Mouse (Mus musculus) lung, embryonic 16.5 days (tissue): ENCODE measurements around the gene Htra1. TPM values are rescaled to one million over a fixed set of nuclear protein-coding genes. Genes with fewer than 3 reads are reported as not detected.

Source experiments
- ATAC-seq: fragments of 200-750 bp; cut with Nextera tagmentation; 2 replicates; pipeline ENCODE4 v1.8.0; 2017; ENCODE audit warnings: low read depth, mild to moderate bottlenecking, moderate library complexity
- H3K27ac ChIP-seq: fragments of 300-500 bp; sonication (generic); 2 replicates; pipeline ENCODE4 v1.5.1; 2014; ENCODE audit warnings: mild to moderate bottlenecking, control low read depth, low read length
- H3K27me3 ChIP-seq: fragments of 300-500 bp; sonication (generic); 2 replicates; pipeline ENCODE4 v1.6.1; 2014; ENCODE audit warnings: low read depth, low read length, mixed read lengths; ENCODE audit not compliant: control insufficient read depth, insufficient read depth
- H3K36me3 ChIP-seq: fragments of 300-500 bp; sonication (generic); 2 replicates; pipeline ENCODE4 v1.6.1; 2014; ENCODE audit warnings: low read length; ENCODE audit not compliant: control insufficient read depth, insufficient read depth
- H3K4me1 ChIP-seq: fragments of 300-500 bp; sonication (generic); replicated peaks from 2 replicates; pipeline ENCODE4 v1.6.1; 2014; ENCODE audit warnings: low read length, mixed read lengths; ENCODE audit not compliant: control insufficient read depth, insufficient read depth
- H3K4me2 ChIP-seq: fragments of 300-500 bp; sonication (generic); 2 replicates; pipeline ENCODE4 v1.6.1; 2014; ENCODE audit warnings: low read depth, low read length, control low read depth
- H3K4me3 ChIP-seq: fragments of 300-500 bp; sonication (generic); 2 replicates; pipeline ENCODE4 v1.5.1; 2014; ENCODE audit warnings: mild to moderate bottlenecking, low read length, control low read depth
- H3K9ac ChIP-seq: fragments of 300-500 bp; sonication (generic); 2 replicates; pipeline ENCODE4 v1.6.1; 2014; ENCODE audit warnings: low read length, control low read depth
- H3K9me3 ChIP-seq: fragments of 300-500 bp; sonication (generic); 2 replicates; pipeline ENCODE4 v1.6.1; 2016; ENCODE audit warnings: low read length; ENCODE audit not compliant: control insufficient read depth
- WGBS: fragments of 180-500 bp; shearing (Covaris S2); extraction: QIAGEN DNeasy Blood & Tissue Kit; methylation state at CpG from one replicate; pipeline ENCODE4 v1.1.7; 2014; 5-methylcytosine and 5-hydroxymethylcytosine counted together
- polyA plus RNA-seq: library from polyadenylated mRNA; unstranded; fragments of >200 nt; fragmentation: Nextera tagmentation; extraction: Ambion mirVana; gene quantifications from 2 replicates; pipeline ENCODE4 v1.2.1, GENCODE M21; 2015

Gene Htra1
- polyA plus RNA-seq, 1 experiment from 2014 or later: 75.7 TPM

GRCm38 (mm10) chr7:130953376-130953775 lies 17.5 kb downstream of the Htra1 start:
- no peak overlapping the region for H3K9ac ChIP-seq
- H3K4me3 ChIP-seq: no peak overlapping the region
- WGBS: 90% methylated on average over 10 of the region's 10 CpGs
- H3K4me2 ChIP-seq: no peak overlapping the region
- no peaks in the 10 kb centered on the region for H3K9me3 ChIP-seq
- H3K36me3 ChIP-seq: no peaks in the 10 kb centered on the region
- ATAC-seq: no peak
- peaks cover 10% of the 10 kb centered on the region for H3K4me1 ChIP-seq
- no peaks in the 10 kb centered on the region for H3K27me3 ChIP-seq
- H3K27ac ChIP-seq: no peak overlapping the region

- H3K27me3 ChIP-seq: no peaks in the 10 kb centered on the region
- H3K4me3 ChIP-seq: no peak overlapping the region
- H3K9ac ChIP-seq: no peak overlapping the region
- H3K4me1 ChIP-seq: peaks cover 3% of the 10 kb centered on the region
- no peak overlapping the region for H3K27ac ChIP-seq
- WGBS: 83% methylated on average over 10 of the region's 10 CpGs
- no peaks in the 10 kb centered on the region for H3K9me3 ChIP-seq
- no peak for ATAC-seq
- no peaks in the 10 kb centered on the region for H3K36me3 ChIP-seq
- H3K4me2 ChIP-seq: no peak overlapping the region
Observed at GRCm38 (mm10) chr7:130954177-130954601, 18.3 kb downstream of the Htra1 start.

GRCm38 (mm10) chr7:130958551-130958950 lies 22.6 kb downstream of the Htra1 start:
- no peak overlapping the region for H3K9ac ChIP-seq
- no peak overlapping the region for H3K27ac ChIP-seq
- H3K27me3 ChIP-seq: no peaks in the 10 kb centered on the region
- no peaks in the 10 kb centered on the region for H3K4me1 ChIP-seq
- no peak for ATAC-seq
- H3K9me3 ChIP-seq: no peaks in the 10 kb centered on the region
- no peaks in the 10 kb centered on the region for H3K36me3 ChIP-seq
- no peak overlapping the region for H3K4me3 ChIP-seq
- 72% methylated on average over 7 of the region's 7 CpGs for WGBS
- no peak overlapping the region for H3K4me2 ChIP-seq

- Histone ChIP-seq H3K9me3 (no peaks in the 10 kb centered on the region), H3K4me1 (peaks cover 6% of the 10 kb centered on the region), H3K27me3 (no peaks in the 10 kb centered on the region), H3K4me3 (no peak overlapping the region), H3K9ac (no peak overlapping the region), H3K27ac (no peak overlapping the region), H3K36me3 (no peaks in the 10 kb centered on the region), H3K4me2 (no peak overlapping the region)
- ATAC-seq: peak; percentile 50; the same call in 1 of the 2 replicates
- 30% methylated on average over 7 of the region's 7 CpGs for WGBS
Observed at GRCm38 (mm10) chr7:130959868-130960267, 24.0 kb downstream of the Htra1 start.

- Histone ChIP-seq H3K27ac (no peak overlapping the region), H3K4me1 (peaks cover 10% of the 10 kb centered on the region), H3K9ac (no peak overlapping the region), H3K27me3 (no peaks in the 10 kb centered on the region), H3K36me3 (no peaks in the 10 kb centered on the region), H3K4me3 (no peak overlapping the region), H3K4me2 (no peak overlapping the region), H3K9me3 (no peaks in the 10 kb centered on the region)
- ATAC-seq: no peak
- 63% methylated on average over 6 of the region's 6 CpGs for WGBS
Observed at GRCm38 (mm10) chr7:130961429-130961828, 25.5 kb downstream of the Htra1 start.

GRCm38 (mm10) chr7:130964686-130965085 lies 28.8 kb downstream of the Htra1 start:
- H3K36me3 ChIP-seq: no peaks in the 10 kb centered on the region
- no peak overlapping the region; the same call in 1 of the 2 replicates for H3K27ac ChIP-seq
- WGBS: 10% methylated on average over 5 of the region's 5 CpGs
- no peak overlapping the region for H3K4me2 ChIP-seq
- peaks cover 21% of the 10 kb centered on the region for H3K4me1 ChIP-seq
- peak; percentile 65 for ATAC-seq
- H3K4me3 ChIP-seq: no peak overlapping the region
- H3K27me3 ChIP-seq: no peaks in the 10 kb centered on the region
- H3K9ac ChIP-seq: no peak overlapping the region
- H3K9me3 ChIP-seq: no peaks in the 10 kb centered on the region

- ATAC-seq: no peak
Observed at GRCm38 (mm10) chr7:130965396-130965795, 29.5 kb downstream of the Htra1 start.

GRCm38 (mm10) chr7:130965909-130966365 lies 30.0 kb downstream of the Htra1 start:
- 48% methylated on average over 4 of the region's 4 CpGs for WGBS
- H3K4me2 ChIP-seq: no peak overlapping the region
- no peaks in the 10 kb centered on the region for H3K27me3 ChIP-seq
- peak; percentile 48 for ATAC-seq
- no peaks in the 10 kb centered on the region for H3K9me3 ChIP-seq
- no peak overlapping the region for H3K9ac ChIP-seq
- no peak overlapping the region for H3K4me3 ChIP-seq
- no peaks in the 10 kb centered on the region for H3K36me3 ChIP-seq
- peaks cover 23% of the 10 kb centered on the region for H3K4me1 ChIP-seq
- H3K27ac ChIP-seq: peak overlapping the region; percentile 41

More at GRCm38 (mm10) chr7:130965396-130965795, 29.5 kb downstream of the Htra1 start:
- H3K9ac ChIP-seq: no peak overlapping the region
- H3K27ac ChIP-seq: peak overlapping the region; percentile 3; the same call in 1 of the 2 replicates
- no peak overlapping the region for H3K4me3 ChIP-seq
- no peak overlapping the region for H3K4me2 ChIP-seq
- 85% methylated on average over 4 of the region's 4 CpGs for WGBS
- no peaks in the 10 kb centered on the region for H3K36me3 ChIP-seq
- no peaks in the 10 kb centered on the region for H3K9me3 ChIP-seq
- no peaks in the 10 kb centered on the region for H3K27me3 ChIP-seq
- peaks cover 23% of the 10 kb centered on the region for H3K4me1 ChIP-seq

GRCm38 (mm10) chr7:130966451-130966850 lies 30.5 kb downstream of the Htra1 start:
- Histone ChIP-seq H3K4me2 (no peak overlapping the region), H3K36me3 (no peaks in the 10 kb centered on the region), H3K9ac (no peak overlapping the region), H3K4me1 (peaks cover 23% of the 10 kb centered on the region), H3K27ac (peak overlapping the region; percentile 21; the same call in 1 of the 2 replicates), H3K9me3 (no peaks in the 10 kb centered on the region), H3K4me3 (no peak overlapping the region), H3K27me3 (no peaks in the 10 kb centered on the region)
- ATAC-seq: no peak
- 70% methylated on average over 5 of the region's 5 CpGs for WGBS

GRCm38 (mm10) chr7:130966876-130967275 lies 31.0 kb downstream of the Htra1 start:
- H3K4me3 ChIP-seq: no peak overlapping the region
- H3K4me2 ChIP-seq: no peak overlapping the region
- peaks cover 23% of the 10 kb centered on the region for H3K4me1 ChIP-seq
- no peaks in the 10 kb centered on the region for H3K27me3 ChIP-seq
- H3K36me3 ChIP-seq: no peaks in the 10 kb centered on the region
- no peak overlapping the region for H3K9ac ChIP-seq
- H3K27ac ChIP-seq: no peak overlapping the region
- 78% methylated on average over 6 of the region's 6 CpGs for WGBS
- ATAC-seq: no peak
- no peaks in the 10 kb centered on the region for H3K9me3 ChIP-seq
